Mouse (Mus musculus) cerebellum, postnatal 14 days (tissue): ENCODE results near the gene Lmln.
"Not testable (repeated sequence)": the region's sequence is repeated elsewhere in the genome, so short reads cannot be mapped to it uniquely, and the experiment has no call there.

Experiments
- DNase-seq, 2 experiments: peaks; one replicate each; pipeline ENCODE4 v3.0.0; 2021; ENCODE audit warnings: mixed read lengths in 2 of 2

Lmln gene

DNA sequence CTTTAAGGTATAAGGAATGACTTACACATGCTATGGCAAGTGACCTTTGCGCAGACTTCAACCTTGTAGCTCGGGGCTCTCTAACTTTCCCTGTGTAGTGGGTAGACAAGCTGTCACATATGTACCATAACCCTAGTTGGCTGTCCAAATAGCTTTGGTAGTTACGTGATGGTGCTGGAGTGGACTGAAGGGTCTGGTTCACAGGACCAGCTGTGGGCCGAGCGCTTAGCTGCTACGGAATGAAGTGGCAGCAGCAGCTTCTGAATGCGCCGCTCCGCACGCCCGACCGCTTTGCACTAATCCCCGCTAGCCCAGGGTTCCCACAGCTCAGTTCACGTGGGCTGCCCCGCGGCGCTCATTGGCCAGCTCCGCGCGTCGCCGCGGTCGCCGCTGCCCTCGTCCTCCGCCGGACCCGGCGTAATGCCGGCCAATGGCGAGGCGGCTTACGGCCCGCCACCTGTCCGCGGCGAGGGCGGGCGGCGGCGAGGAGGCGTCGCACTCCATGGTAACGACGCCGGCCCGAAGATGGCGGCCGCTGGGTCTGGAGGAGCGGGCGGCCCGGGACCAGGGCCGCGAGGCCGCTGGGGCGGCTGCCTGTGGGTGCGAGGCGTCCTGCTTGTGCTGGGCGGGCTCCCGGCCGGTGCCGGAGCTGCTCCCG is at the start of gene Lmln:
TSS of gene Lmln (plus strand) at position 498 of the 658 bp plus-strand sequence.
- peak; percentile 93 to 95 for DNase-seq

DNA sequence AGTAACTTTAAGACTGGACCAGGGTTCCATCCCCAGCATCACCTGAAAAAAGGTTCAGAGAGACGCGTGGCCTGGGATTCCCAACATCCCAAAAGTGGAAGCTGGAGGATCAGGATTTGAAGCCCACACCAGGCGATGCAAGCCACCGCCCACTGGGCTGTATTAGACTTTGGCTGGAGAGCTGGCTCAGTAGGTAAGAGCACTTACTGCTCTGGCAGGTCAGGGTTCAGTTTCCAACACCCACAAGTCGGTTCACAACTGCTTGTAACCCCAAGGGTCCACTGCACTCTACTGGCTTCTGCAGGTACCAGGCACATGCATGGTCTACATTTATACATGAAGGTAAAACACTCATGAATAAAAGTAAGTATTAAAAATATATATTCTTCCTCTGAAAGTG is 48.5 kb upstream of the Lmln start:
- no peak for DNase-seq

DNA sequence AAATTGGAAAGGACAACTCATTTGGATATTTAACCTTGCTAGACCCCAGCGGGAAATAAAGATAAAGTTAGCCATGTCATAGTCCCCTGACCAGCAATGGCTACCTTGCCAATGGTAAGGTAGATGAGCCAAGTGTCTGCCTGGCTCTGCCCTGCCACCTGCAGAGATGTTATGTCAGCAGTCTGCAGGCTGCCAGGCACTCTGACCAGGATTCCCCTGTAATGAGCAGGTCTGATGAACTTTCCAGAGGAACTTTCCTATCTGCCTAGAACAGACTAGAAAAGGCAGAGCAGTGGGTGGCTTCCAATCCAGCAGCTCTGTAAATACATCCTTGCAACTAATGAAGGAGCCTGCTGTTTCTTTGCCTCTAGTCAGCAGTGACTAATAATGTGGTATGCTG is 47.4 kb upstream of the Lmln start:
- DNase-seq = peak; percentile 65 to 76

DNA sequence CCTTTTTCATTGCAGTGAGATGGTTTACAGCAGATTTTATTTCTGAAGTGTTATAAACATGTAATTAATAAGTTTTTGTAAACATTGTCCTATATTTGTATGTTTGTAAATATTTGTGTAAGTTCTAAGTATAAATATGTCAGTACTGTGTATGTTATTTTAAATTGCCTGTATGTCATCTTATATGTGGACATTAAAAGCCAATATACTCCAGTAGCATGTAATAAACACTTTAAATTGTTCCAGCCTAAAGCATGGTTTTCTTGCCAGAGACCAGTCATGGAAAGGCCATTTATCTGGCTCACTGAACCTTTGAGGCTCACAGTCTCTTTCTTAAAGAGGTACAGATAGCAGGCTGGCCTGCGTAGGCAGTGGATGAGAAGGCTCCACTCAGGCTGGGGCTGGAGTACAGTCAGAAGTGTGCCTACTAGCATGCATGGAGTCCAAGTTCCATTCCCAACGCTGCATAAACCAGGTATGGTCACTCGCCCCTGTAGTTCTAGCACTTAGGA is 46.9 kb upstream of the Lmln start:
- DNase-seq = no peak

DNA sequence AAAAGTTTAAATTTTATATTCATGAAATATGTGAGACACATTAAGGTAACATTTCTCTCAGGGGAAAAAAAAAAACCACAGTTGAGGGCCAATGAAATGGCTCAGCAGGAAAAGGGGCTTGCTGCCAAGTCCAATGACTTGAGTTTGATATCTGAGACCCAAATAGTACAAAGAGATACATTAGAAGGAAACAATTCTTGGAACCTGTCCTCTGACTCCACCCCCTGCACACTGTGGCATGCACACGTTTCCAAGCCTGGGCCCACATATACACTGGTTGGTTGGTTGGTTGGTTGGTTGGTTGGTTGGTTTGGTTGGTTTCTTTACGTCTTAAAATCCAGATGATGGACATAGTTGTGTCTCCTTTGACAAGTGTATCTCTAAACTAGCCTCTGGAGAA is 46.3 kb upstream of the Lmln start:
- no peak for DNase-seq

DNA sequence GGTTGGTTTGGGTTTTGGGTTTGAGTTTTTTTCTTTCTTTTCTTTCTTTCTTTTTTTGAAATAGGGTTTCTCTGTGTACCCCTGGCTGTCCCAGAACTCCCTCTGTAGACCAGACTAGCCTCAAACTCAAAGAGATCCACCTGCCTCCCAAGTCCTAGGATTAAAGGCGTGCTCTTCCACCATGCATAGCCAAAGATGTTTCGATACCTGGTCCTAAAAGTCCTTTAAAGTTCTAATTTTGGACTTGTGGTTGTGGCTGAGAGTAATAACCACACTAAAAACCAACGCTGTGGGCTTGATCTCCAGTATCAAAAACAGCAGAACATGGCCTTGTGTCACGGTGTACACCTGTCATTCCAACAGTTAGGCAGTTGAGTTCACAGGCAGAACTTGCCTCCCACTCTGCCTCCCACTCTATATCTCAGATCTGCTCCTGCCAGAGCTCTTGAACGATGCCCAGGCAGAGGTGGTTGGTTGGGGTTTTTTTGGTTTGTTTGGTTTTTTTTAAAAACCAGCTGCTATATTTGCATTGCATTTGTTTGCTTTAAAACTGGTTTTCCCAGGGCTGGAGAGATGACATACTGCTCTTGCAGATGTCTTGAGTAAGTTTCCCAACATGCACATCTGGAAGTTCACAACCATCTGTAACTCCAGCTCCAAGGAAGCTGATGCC is 44.5 kb upstream of the Lmln start:
- DNase-seq = no peak

DNA sequence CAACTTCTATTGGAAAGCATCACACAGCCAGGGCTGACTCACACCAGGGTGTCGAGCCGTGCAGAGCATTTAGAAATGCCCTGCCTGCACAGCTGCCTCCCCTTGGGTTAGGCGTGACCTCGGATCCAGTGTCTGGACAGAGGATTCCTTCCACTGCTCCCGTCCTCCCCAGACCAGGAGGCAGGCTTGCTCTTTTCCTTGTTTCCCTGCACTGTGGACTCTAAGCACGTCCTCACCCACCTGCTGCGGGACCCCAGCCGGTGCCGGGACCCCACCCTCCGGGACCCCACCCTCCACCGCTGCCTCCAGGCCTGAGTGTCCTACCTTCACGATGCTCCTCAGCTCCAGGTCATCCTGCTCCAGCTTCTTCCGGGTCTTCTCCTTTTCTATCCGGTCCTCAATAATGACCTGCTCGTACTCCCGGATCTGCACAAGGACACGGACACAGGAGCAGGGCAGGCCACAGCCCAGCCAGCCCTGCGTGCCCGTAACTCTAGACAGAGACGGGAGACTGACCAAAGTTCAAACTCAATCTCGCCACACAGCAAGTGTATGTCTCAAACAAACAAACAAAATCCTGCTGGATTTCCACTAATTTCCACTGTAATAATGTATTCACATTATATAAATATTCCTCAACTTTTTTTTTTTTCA is 43.1 kb upstream of the Lmln start:
- no peak for DNase-seq

DNA sequence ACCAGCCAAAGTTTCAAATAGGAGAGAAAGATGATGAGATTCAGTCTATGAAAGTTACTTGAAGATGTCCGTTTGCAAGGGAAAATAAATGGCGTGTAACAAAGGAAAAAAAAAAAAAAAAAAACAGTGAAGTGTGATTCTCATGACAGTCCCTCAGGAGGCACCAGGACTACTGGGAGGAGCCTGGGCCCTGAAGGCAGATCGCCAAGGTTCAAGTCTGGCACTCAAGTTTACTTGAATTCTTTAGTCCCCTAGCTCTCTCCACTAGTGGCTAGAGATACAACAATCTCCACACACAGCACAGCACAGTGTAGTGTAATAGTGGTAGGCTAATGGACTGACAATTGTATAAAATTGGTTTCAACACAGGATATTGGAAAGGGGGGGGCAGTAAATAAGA is 40.9 kb upstream of the Lmln start:
- DNase-seq = no peak

DNA sequence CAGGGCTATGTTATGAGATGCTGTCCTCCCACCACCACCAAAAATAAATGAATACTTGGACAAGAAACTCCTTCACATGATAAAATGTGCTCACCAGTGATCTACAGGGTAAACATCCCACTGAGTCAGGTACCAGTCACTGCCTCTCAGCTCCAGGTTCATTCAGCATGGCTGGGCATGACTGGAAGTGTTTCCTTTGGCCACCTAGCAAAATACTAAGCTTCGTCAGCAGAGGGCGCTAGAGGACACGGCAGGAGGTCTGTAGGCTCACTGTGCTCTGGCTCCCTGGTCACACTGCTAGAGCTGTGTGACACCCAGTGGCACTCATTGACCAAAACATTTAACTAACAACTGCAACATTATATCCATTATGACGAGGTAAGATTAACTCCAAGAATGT is 38.6 kb upstream of the Lmln start:
- DNase-seq = peak; percentile 67 to 81

DNA sequence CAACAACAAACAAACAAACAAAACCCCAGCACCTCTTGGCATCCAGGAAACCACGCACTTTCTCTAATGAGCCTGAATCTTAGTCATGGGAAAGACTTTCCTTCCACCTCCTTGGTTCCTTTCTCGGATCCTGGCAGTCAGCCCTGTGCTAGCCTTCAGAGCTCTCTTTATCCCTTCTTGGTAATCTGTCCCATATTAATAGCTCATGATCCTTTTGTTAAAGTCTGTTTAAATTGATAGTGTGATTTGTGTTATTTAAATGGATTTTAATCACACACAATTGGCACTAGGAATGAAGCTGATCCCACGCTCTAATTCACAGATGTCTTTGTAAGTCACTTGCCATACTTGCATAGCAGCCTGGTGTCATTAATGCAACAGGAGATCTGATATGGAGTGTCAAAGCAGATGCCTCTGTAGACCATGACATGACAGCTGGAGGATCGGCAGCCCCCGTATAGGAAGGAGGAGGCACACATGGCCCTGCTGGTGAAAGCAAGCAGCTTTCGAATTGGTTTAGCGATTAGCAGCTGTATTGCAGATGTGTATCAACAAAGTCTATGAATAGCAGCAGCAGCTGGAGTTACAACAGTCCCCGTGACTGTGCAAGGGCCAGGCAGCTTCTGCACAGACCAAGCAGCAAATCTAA is 37.7 kb upstream of the Lmln start:
- DNase-seq = no peak

DNA sequence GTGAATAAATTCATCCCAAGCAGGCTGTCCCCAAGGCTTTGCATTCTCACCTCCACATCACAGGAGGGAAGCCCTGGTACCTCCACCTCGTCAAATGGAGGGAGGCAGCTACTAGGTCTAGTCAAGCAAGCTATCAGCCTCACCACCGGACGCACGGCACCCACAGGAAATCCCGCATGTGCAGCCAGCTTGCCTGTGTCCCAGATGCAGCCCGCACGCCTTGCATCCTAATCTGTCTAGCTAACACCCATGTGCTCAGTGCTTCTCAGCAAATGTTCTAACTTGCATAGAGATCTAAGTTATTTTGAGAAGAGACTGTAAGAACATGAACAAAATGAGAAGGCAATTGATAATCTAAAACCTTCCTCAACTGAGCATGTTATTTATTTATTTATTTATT is 36.0 kb upstream of the Lmln start:
- DNase-seq = no peak

DNA sequence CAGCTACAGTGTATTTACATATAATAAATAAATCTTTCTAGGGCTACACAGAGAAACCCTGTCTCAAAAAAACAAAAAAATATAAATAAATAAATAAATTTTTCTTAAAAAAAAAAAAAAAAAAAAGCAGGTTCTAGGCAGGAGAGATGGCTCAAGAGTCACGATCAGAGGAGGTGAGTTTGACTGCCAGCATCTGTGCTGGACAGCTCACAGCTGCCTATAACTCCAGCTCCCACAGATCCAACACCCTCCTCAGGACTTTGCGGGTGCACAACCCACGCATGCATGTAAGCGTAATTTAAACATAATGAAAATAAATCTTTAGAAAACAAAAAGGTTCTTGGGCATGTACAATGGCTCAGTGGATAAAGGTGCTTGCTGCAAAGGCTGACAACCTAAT is 26.3 kb upstream of the Lmln start:
- no peak for DNase-seq

DNA sequence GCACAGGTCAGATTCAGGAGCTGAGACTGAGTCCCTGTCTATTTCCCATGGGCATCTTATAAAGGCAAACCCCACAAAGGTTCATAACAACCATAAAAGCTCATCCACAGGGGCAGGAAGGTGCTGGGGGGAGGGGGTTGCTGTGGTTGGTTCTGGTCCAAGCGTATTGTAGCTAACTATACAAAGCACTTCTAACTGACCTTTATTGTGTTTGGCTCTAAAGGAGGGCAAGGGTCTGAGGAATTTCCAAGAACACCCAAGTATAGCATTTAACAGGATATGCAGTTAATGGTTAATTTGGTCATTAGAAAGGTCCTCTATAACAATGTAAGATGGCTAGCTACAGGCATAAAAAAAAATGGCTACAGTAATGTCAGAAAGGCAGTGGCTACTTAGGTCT is 19.6 kb upstream of the Lmln start:
- DNase-seq = no peak

DNA sequence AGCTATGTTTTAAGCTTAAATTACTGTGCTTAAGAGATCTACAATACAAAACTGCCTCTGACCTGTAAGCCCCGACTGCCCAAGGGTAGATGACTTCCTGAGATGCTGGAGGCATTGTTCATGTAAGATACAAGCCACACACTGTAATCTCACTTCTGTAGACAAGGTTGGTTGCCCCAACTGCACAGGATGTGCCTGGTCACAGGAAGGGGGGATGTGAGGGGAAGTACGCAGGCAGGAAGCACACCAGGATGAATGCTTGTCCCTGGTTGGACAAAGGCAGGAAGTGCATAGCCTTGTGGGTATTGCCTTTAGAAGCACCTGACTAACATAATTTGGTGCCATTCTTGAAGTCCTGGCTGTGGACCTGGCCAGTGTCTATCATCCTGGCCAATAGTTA is 19.1 kb upstream of the Lmln start:
- no peak for DNase-seq

DNA sequence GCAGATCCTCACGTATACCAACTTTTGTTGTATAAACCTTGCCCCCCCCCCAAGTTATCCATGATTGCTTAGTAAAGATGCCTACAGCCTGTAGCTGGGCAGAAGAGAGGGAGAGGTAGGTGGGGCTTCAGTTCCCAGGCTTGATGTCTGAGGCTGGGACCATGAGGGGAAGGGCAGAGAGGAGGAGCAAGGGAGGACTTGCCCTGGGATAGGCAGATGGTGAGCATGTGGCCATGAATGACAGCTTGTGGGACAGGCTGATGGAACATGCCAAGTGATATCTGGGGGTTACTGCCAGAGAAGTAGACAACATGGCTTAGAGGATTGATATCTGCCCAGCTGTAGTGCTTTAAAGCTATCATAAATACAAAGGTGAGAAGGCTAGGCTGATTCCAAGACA is 14.3 kb upstream of the Lmln start:
- DNase-seq = no peak

DNA sequence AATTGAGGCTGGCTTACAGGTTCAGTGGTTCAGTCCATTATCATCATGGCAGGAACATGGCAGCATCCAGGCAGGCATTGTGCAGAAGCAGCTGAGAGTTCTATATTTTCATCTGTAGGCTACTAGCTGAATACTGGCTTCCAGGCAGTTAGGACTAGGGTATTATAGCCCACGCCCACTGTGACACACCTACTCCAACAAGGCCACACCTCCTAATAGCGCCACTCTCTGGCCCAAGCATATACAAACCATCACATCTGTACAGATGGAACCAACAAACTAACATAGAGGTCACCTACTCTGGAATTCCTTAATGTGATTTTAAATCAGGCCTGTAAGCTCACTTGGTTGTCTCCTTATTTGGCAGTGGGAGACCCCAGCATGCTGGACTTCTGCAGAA is 13.6 kb upstream of the Lmln start:
- no peak for DNase-seq

DNA sequence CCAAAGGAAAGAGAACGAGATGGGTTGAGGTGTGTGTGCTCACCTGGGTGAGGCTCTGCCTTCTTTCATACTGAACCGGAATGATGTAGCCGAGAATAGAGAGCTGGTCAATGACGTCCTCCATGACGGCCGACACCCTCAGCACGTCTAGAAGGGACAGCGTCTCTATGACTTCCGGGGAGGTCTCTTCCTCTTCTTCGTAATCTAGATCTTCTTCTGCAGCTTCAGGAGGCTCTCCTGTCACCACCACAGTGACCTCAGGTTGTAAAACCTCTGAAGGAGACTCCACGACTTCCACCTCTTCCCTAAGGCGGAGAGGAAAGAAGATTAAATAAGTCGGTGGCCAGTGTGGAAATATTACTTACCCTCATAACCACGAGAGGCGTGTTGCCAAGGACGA is 12.5 kb upstream of the Lmln start:
- DNase-seq = no peak

DNA sequence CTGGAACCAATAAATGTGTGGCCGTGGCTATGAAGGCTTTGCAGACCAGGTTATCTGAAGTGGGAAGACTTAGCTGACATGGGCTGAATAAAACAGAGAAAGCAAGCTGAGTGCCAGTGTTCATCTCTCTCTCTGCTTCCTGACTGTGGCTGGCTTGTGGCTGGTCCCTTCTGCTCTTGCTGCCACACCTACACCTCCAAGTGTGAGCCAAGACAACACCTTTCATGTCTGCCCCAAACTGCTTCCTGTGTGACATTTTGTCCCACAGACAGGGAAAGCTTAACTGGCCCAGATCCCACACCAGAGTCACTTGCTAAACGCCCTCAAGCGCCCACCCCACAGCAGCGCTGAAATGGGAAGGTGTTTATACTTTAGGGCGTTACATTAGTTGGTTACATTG is 9.2 kb upstream of the Lmln start:
- DNase-seq = no peak

DNA sequence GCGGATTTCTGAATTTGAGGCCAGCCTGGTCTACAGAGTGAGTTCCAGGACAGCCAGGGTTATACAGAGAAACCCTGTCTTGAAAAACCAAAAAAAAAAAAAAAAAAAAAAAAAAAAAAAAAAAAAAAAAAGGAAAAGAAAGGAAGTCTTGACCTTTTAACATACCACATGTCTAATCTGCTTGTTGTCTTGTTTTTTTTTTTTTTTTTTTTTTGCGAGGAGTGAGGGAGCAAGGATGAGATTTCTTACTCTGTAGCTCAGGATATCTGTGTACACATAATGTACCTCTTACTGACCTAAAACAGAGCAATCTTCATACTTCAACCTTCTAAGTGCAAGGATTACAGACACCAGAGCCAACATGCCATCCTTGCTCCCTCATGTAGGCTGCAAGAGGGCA is 7.4 kb upstream of the Lmln start:
- not testable (repeated sequence) for DNase-seq

DNA sequence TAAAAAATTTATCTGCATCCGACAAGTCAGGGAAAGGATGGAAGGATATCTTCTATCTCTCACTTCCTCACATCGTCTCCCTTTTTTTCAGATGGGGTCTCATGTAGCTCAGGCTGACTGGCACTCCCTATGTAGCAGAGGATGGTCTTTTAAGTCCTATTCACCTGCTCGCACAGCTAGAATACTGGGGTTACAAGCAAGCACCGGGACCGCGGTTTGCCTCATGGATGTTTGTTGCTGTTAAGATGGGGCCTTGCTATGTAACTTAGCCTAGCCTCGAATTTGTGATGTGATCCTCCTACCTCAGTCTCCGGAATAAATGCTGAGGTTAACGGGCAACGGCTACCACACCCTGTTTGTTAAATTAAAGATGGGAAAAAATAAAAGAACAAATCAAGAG is 6.7 kb upstream of the Lmln start:
- DNase-seq = peak in 1 of 2 experiments; percentile 17

DNA sequence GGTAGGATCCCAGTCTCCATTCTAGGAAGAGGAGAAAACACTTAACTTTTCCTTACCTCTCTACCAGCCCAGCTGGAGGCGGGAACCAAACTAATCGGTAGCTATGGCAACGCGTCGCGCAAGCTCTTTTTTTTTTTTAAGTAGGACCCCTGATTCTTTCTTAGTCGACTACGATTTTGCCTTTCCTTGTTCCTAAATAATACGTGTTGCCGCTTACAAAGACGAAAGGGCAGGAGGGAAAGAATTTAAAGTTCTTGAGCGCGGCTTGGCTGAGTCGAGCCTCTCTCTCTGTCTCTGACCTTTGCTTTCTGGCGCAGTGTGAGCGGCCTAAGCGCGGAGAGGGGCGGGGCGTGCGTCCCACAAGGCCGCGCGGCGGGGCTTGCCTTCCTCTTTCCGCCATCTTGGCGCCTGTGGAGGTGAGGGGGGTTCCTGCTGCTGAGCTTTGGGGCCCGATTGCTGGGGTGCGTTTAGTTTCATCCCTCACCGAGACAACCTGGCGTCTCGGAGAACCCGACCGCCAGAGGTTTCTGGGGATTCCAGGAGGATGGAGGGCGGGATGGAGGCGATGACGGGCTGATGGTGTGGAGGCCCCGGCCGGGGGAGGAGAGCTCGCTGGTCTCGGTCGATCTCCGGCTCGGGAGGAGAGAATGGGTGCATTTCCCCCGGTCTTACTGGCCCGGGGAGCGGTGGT is 6.1 kb upstream of the Lmln start, which contains the start of the genes Iqcg and Rpl35a:
TSS of gene Iqcg (minus strand) at position 124 of the 691 bp plus-strand sequence.
TSS of gene Rpl35a (plus strand) at position 359 of the 691 bp plus-strand sequence.
- DNase-seq = peak; percentile 92 to 94

DNA sequence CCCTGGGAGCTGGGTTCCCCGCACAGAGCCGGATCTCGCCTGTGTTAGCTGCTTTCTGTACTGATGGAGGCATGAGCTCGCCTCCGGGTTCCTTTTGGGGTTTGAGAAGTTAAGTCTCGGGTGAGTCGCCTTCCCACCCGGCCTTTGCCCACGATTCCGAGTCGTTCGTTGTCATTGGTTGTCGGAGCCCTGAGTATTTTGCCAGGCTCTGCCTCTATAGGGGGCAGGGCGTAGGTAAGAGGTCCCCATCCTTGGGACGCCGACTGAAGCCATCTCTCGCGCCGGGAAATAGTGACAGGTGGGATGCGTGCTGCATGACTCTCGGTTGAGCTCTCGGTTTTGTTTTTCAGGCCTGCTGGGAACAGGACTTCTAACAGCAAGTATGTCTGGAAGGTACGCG is 5.5 kb upstream of the Lmln start:
- peak in 1 of 2 experiments; percentile 61 for DNase-seq

DNA sequence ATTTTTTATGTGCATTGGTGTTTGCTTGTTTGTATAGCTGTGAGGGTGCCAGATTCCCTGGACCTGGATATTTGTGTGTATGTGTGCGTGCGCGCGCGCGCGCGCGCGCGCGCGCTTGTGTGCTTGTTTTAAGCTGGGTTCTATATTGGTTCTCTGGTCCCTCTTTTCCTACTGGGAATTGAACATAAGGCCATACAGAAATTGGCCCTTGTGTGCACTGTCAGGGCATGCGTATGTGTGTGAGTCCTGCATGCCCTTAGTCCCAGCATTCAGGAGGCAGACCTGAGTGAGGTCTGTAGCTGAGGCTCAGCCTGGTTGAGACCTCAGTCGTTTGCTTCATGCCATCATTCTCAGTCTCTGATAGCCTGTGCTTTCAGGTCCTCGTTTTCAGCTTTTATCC is 4.3 kb upstream of the Lmln start:
- DNase-seq = no peak
